ENCODE assay signal across 9 mouse cellular contexts in genomic region chr2:26316576-26317246, GRCm38 (mm10). TPM values are rescaled to one million over a fixed set of nuclear protein-coding genes. Genes with fewer than 3 reads are reported as not detected.
DNase-seq lines count a peak whose midpoint lies in the region; ATAC-seq and TF ChIP-seq lines count a peak whose summit lies in the region.
"Had no signal": no experiment of that assay in that cellular context is flagged by ENCODE, and none has a peak within 500 bp of the region (broad histone marks: within the 10 kb centered on the region; RNA-seq: fewer than 3 reads in every experiment).

No protein-coding gene starts in this region.

- WGBS in heart, embryonic 11.5 days (ENCODE audit: insufficient replicate concordance): 63% methylated on average over 9 of the region's 9 CpGs
- 56% methylated on average over 9 of the region's 9 CpGs for WGBS in heart, embryonic 16.5 days

- H3K4me3 ChIP-seq in heart, embryonic 11.5 days (ENCODE audit: low read depth, low read length): peak overlapping the region; percentile 90
- peak overlapping the region; percentile 91 for H3K4me3 ChIP-seq in heart, embryonic 16.5 days (ENCODE audit: low read length)

- H3K36me3 ChIP-seq in heart, embryonic 11.5 days (ENCODE audit: control insufficient read depth, insufficient read depth, low read length): no peaks in the 10 kb centered on the region
- no peaks in the 10 kb centered on the region for H3K36me3 ChIP-seq in heart, embryonic 16.5 days (ENCODE audit: control insufficient read depth, insufficient read depth)

- TF ChIP-seq CTCF in brain, embryonic 14.5 days (IDR thresholded peaks at IDR 0.05; ENCODE audit: borderline replicate concordance, extremely low read depth, insufficient read depth, insufficient read length): no peak

- H3K9ac ChIP-seq in heart, embryonic 11.5 days (ENCODE audit: low read depth, low read length): peak overlapping the region; percentile 94
- H3K9ac ChIP-seq in heart, embryonic 16.5 days (ENCODE audit: low read length): peak overlapping the region; percentile 96

- no peaks in the 10 kb centered on the region for H3K9me3 ChIP-seq in heart, embryonic 11.5 days (replicated peaks; ENCODE audit: control insufficient read depth, low read length)
- H3K9me3 ChIP-seq in heart, embryonic 16.5 days (replicated peaks; ENCODE audit: control insufficient read depth, low read length): no peaks in the 10 kb centered on the region

- H3K4me1 ChIP-seq in heart, embryonic 11.5 days (ENCODE audit: control insufficient read depth, insufficient read depth, low read length): peaks cover 41% of the 10 kb centered on the region
- H3K4me1 ChIP-seq in heart, embryonic 16.5 days (ENCODE audit: control insufficient read depth, insufficient read depth, low read length): peaks cover 44% of the 10 kb centered on the region

- H3K4me2 ChIP-seq in heart, embryonic 11.5 days: peak overlapping the region; percentile 94
- peak overlapping the region; percentile 77 for H3K4me2 ChIP-seq in heart, embryonic 16.5 days (ENCODE audit: low read depth, low read length)

- no peak for ATAC-seq in heart, embryonic 11.5 days (replicated peaks; ENCODE audit: insufficient number of reproducible peaks, low FRiP score, low TSS enrichment)
- no peak for ATAC-seq in heart, embryonic 16.5 days (replicated peaks; ENCODE audit: extremely low read depth, insufficient read depth, low FRiP score)

- H3K27me3 ChIP-seq in heart, embryonic 11.5 days (ENCODE audit: control insufficient read depth, insufficient read depth, low read length): no peaks in the 10 kb centered on the region
- no peaks in the 10 kb centered on the region for H3K27me3 ChIP-seq in heart, embryonic 16.5 days (ENCODE audit: control insufficient read depth, insufficient read depth, low read length)

- TF ChIP-seq POLR2A in brain, embryonic 14.5 days (IDR thresholded peaks at IDR 0.05; ENCODE audit: borderline replicate concordance, extremely low read depth, insufficient read depth, insufficient read length, poor library complexity, severe bottlenecking): no peak

- no peak for DNase-seq in heart, postnatal 25 days (ENCODE audit: low spot score)
- peak; percentile 74 for DNase-seq in brain, embryonic 14.5 days (ENCODE audit: low read depth)
- peak; percentile 26 for DNase-seq in lung, postnatal 14 days
- DNase-seq in thymus, postnatal 14 days: no peak
- no peak for DNase-seq in urinary bladder, postnatal 4 days (ENCODE audit: low spot score in 2 of 2)
- no peak for DNase-seq in thymus, postnatal 4 days

- H3K27ac ChIP-seq in heart, embryonic 11.5 days (ENCODE audit: low read depth, low read length): no peak overlapping the region; the same call in 1 of the 2 replicates
- peak overlapping the region; percentile 95 for H3K27ac ChIP-seq in heart, embryonic 16.5 days (ENCODE audit: low read length)
- H3K27ac ChIP-seq: liver, embryonic 14.5 days had no signal

- intact Hi-C loops in heart, postnatal 25 days (cut with DNase I): no loop called here

RNA-seq across cellular contexts. Expression of gene Gpsm1, which starts 1.4 kb away (rescaled TPM):
- polyA plus RNA-seq in heart, embryonic 11.5 days (2014; fragmentation: Nextera tagmentation; extraction: Ambion mirVana): 21.4 and 30.2 TPM in 2 replicates
- 100 to 1,000 TPM; 195 to 226 TPM for total RNA-seq in heart, postnatal 25 days (2021)
- polyA plus RNA-seq in brain, embryonic 14.5 days (2012; rRNA removed): 163 and 195 TPM in 2 replicates
- polyA plus RNA-seq in heart, embryonic 16.5 days (2015; fragmentation: Nextera tagmentation; extraction: Ambion mirVana): 102 and 104 TPM in 2 replicates

RNA-seq across cellular contexts. Expression of gene Ccdc187, which starts 22.4 kb away (rescaled TPM):
- 0.09 TPM in 1 of 2 replicates, not detected in the other for polyA plus RNA-seq in heart, embryonic 11.5 days (2014; fragmentation: Nextera tagmentation; extraction: Ambion mirVana)
- under 1 TPM; 0.08 to 0.18 TPM for total RNA-seq in heart, postnatal 25 days (2021)
- 1.4 and 1.9 TPM in 2 replicates for polyA plus RNA-seq in brain, embryonic 14.5 days (2012; rRNA removed)
- 0.10 and 0.13 TPM in 2 replicates for polyA plus RNA-seq in heart, embryonic 16.5 days (2015; fragmentation: Nextera tagmentation; extraction: Ambion mirVana)

RNA-seq across cellular contexts. Expression of gene Dnlz, which starts 35.2 kb away (rescaled TPM):
- polyA plus RNA-seq in heart, embryonic 11.5 days (2014; fragmentation: Nextera tagmentation; extraction: Ambion mirVana): 26.3 and 28.0 TPM in 2 replicates
- 10 to 100 TPM; 20.0 to 21.8 TPM for total RNA-seq in heart, postnatal 25 days (2021)
- polyA plus RNA-seq in brain, embryonic 14.5 days (2012; rRNA removed): 31.0 and 32.8 TPM in 2 replicates
- 23.1 and 24.9 TPM in 2 replicates for polyA plus RNA-seq in heart, embryonic 16.5 days (2015; fragmentation: Nextera tagmentation; extraction: Ambion mirVana)

RNA-seq across cellular contexts. Expression of gene Card9, which starts 44.0 kb away (rescaled TPM):
- 0.38 and 0.59 TPM in 2 replicates for polyA plus RNA-seq in heart, embryonic 11.5 days (2014; fragmentation: Nextera tagmentation; extraction: Ambion mirVana)
- 1 to 10 TPM; 1.8 to 1.9 TPM for total RNA-seq in heart, postnatal 25 days (2021)
- 1.8 and 2.2 TPM in 2 replicates for polyA plus RNA-seq in brain, embryonic 14.5 days (2012; rRNA removed)
- 1.0 and 1.2 TPM in 2 replicates for polyA plus RNA-seq in heart, embryonic 16.5 days (2015; fragmentation: Nextera tagmentation; extraction: Ambion mirVana)

Comparison
In these comparisons a context has a peak if more than half of its experiments do, and no peak if none do; other contexts are left out.
1. DNase-seq: peak in brain, embryonic 14.5 days (single experiment) and lung, postnatal 14 days (single experiment); none in heart, postnatal 25 days (single experiment), thymus, postnatal 14 days (single experiment), urinary bladder, postnatal 4 days (0 of 2) and thymus, postnatal 4 days (single experiment).